Mouse (Mus musculus) left cerebral cortex, adult 2 months (tissue): ENCODE results near the gene Gm5114. TPM values are rescaled to one million over a fixed set of nuclear protein-coding genes. Genes with fewer than 3 reads are reported as not detected.
"Not testable (repeated sequence)": the region's sequence is repeated elsewhere in the genome, so short reads cannot be mapped to it uniquely, and the experiment has no call there.

Source experiments
- DNase-seq, 2 experiments: peaks; one replicate each; pipeline ENCODE4 v3.0.0; 2021 to 2022; ENCODE audit warnings: low spot score in 2 of 2, mixed read lengths in 1 of 2; ENCODE audit errors: extremely low spot score in 1 of 2
- H3K27ac ChIP-seq: fragments of 200-600 bp; 2 replicates; pipeline ENCODE4 v1.8.1; 2022
- H3K4me3 ChIP-seq: fragments of 200-600 bp; 2 replicates; pipeline ENCODE4 v1.8.1; 2022
- CTCF ChIP-seq: fragments of 200-600 bp; IDR thresholded peaks from 2 replicates; pipeline ENCODE4 v1.8.1; 2022; ENCODE audit warnings: antibody characterized with exemption, mild to moderate bottlenecking, moderate library complexity
- intact Hi-C: fragments of 180-260 bp; cut with DNase I; formaldehyde crosslinking; loops from one replicate; pipeline ENCODE4 v1.15.1; 2025
- long read RNA-seq, 2 experiments: library from polyadenylated mRNA; stranded (forward); transcript quantifications; one replicate each; pipeline ENCODE4 v2.0.0; 2021; ENCODE audit warnings: borderline mapping rate in 2 of 2
- microRNA-seq, 2 experiments: library from miRNA; unstranded; fragments of <30 nt; microRNA quantifications; one replicate each; pipeline ENCODE4 v1.2.0; 2021
- total RNA-seq, 2 experiments: library from RNA; stranded (reverse); gene quantifications; 2 replicates each; pipeline ENCODE4 v1.2.3; 2021

The Gm5114 gene
- total RNA-seq = not detected
- long read RNA-seq, experiment 1 = 0 reads
- long read RNA-seq, experiment 2 = 0 reads

GRCm38 (mm10) chr7:39413060-39413459 lies at the start of gene Gm5114:
Gene Gm5114 (minus strand): TSS chr7:39413160.
- DNase-seq, intact Hi-C loops, H3K27ac ChIP-seq, H3K4me3 ChIP-seq: not testable (repeated sequence)

- DNase-seq = no peak
- TF ChIP-seq CTCF = no peak; the same call in 1 of the 2 replicates
- intact Hi-C loops = no loop called here
- Histone ChIP-seq H3K4me3 (no peak overlapping the region), H3K27ac (no peak overlapping the region)
Measured at GRCm38 (mm10) chr7:39455806-39456205, 42.8 kb upstream of the Gm5114 start.

GRCm38 (mm10) chr7:39449260-39450021 lies 36.5 kb upstream of the Gm5114 start:
- TF ChIP-seq CTCF = no peak
- peak overlapping the region; percentile 69 for H3K4me3 ChIP-seq
- peak overlapping the region; percentile 86 for H3K27ac ChIP-seq
- peak; percentile 82 for DNase-seq
- intact Hi-C loops = loop anchor here (1.0 kb wide), 1 partner anchor 103 kb away; no protein-coding TSS in a partner anchor

- peak overlapping the region; percentile 86 for H3K27ac ChIP-seq
- no peak for DNase-seq
- intact Hi-C loops = loop anchor here (1.0 kb wide), 1 partner anchor 104 kb away; no protein-coding TSS in a partner anchor
- TF ChIP-seq CTCF = no peak
- peak overlapping the region; percentile 69 for H3K4me3 ChIP-seq
Measured at GRCm38 (mm10) chr7:39448626-39449242, 35.8 kb upstream of the Gm5114 start.

GRCm38 (mm10) chr7:39441237-39441636 lies 28.3 kb upstream of the Gm5114 start:
- no peak for TF ChIP-seq CTCF
- DNase-seq = no peak
- intact Hi-C loops = no loop called here
- no peak overlapping the region for H3K27ac ChIP-seq
- no peak overlapping the region for H3K4me3 ChIP-seq

GRCm38 (mm10) chr7:39440362-39440761 lies 27.4 kb upstream of the Gm5114 start:
- H3K4me3 ChIP-seq = no peak overlapping the region
- no peak overlapping the region for H3K27ac ChIP-seq
- intact Hi-C loops = no loop called here
- no peak for TF ChIP-seq CTCF
- no peak for DNase-seq

Small RNA genes within 50 kb of the gene (microRNA-seq; reads per million reads assigned to microRNA genes)
- gene Gm27437 = 0 reads per million in 2 experiments

Other genes with a start within 250 kb of the Gm5114 start
- 1 to 10 TPM; 4.2 to 4.6 TPM for gene Zfp619, start 104.6 kb upstream of the Gm5114 start, total RNA-seq